Mouse (Mus musculus): ENCODE measurements around the gene Mmp14.
A peak's percentile ranks its signal among the peaks of the same experiment; 100 is the strongest.

The Mmp14 gene

DNA sequence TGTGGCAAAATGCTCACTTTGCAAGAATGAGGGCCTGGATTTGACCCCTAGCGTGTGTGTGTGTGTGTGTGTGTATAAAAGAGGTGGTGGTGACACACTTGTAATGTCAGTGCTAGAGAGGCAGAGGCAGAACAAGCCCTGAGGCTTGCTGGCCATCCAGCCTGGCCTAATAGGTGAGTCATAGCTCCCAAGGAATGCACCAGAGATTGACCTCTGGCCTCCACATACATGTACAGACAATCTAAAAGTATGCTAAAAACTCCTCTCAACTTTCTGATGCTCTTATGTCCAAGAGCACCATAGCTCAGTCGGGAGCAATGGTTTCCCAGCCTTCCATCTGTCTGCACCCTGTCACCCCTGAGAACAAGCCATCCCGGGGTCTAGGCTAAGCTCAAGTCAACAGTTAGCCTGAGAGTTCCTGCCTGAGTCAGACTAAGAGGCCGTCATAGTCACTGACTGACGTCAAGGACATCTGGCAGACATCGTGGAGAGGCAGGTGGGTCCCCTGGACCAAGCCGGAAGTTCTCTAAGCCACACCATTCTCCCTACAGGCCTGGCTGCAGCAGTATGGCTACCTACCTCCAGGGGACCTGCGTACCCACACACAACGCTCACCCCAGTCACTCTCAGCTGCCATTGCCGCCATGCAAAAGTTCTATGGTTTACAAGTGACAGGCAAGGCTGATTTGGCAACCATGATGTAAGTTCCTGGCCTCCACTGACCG is 3.9 kb downstream of the Mmp14 start:
- no peak for DNase-seq

DNA sequence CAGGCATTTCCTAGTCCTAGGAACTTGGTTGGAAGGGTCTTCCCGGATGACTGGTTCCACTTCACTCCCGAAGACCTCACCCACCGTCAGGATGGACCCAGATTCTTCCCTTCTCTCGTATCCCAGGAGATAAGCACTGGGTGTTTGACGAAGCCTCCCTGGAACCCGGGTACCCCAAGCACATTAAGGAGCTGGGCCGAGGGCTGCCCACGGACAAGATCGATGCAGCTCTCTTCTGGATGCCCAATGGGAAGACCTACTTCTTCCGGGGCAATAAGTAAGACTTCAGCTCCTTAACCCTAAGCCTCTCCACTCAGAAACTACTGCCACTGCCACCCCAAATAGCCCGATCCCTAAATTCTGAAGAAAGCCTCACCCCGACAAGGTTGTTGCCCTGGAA is 7.7 kb downstream of the Mmp14 start:
- DNase-seq: no peak

DNA sequence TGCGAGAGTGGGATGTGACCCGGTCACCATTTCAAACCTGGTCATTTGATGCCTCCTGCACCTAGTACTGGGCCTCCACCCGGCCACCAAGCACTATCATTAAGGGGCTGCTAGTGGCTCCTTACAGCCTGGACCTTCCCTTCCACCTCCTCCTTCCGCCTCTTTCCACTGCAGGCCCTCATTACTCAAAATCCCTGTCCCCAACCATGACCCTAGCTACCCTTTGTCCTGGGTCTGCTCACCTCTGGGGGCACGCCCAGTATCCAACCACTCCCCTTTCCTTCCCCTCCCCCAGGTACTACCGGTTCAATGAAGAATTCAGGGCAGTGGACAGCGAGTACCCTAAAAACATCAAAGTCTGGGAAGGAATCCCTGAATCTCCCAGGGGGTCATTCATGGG is 8.2 kb downstream of the Mmp14 start:
- no peak for DNase-seq

DNA sequence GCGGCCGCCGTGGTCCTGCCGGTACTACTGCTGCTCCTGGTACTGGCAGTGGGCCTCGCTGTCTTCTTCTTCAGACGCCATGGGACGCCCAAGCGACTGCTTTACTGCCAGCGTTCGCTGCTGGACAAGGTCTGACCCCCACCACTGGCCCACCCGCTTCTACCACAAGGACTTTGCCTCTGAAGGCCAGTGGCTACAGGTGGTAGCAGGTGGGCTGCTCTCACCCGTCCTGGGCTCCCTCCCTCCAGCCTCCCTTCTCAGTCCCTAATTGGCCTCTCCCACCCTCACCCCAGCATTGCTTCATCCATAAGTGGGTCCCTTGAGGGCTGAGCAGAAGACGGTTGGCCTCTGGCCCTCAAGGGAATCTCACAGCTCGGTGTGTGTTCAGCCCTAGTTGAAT is 9.1 kb downstream of the Mmp14 start:
- DNase-seq: no peak

DNA sequence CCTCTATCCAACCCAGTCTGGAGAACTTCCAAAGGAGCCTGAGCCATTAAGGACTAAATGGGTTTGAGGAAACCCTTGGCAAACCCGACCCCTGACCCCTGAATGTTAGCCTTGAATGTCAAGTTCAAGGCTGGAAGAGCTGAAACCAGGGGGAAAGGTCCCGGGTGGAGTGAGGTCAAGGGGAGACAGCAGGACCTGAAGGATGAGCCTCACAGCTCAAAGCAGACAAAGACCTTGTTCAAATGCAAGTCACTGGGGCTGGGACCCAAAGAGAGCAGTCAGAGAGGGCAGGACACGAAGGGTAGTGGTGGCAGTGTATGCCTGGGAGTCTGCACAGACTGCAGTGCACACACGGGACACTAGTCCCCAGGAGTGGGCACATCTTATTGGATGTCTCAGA is 10.0 kb downstream of the Mmp14 start:
- no peak for DNase-seq

DNA sequence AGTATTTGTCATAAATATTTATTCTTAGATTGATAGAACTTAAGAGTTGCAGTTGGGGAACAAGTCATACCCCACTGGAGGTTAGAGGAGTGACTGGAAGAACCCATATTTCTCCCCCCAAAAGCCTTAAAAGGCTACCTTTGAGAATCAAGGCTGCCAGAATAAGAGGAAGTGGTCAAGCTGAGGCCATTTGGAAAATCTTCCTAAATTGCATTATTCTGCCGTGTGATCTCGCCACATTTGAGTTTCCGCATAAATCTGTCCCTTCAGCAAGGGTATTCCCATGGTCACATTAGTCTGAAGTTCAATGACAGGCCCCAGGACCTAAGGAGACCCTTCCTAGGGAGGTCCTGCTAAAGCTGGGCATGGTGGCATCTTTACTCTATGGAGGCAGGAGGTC is 11.1 kb downstream of the Mmp14 start:
- DNase-seq: no peak

DNA sequence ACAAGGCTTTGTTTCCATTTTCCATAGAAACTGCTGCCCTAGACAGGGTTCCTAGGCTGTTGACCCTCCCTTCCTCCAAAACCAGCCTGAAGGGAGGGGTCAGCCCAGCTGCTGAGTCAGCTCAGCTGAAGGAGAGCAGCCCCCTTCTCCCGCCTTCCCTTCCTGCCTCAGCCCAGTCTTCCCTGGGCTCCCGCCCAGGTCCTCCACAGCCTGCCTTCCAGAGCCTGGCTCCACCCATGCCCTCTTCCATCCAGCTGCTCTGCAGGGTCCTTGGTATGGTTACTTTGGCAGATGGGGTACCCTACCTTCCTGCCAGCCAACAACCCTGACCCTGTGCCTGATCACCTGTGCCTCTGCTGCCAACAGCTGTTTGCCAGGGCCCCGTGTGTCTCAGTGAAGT is 11.8 kb downstream of the Mmp14 start:
- DNase-seq: peak; percentile 48

DNA sequence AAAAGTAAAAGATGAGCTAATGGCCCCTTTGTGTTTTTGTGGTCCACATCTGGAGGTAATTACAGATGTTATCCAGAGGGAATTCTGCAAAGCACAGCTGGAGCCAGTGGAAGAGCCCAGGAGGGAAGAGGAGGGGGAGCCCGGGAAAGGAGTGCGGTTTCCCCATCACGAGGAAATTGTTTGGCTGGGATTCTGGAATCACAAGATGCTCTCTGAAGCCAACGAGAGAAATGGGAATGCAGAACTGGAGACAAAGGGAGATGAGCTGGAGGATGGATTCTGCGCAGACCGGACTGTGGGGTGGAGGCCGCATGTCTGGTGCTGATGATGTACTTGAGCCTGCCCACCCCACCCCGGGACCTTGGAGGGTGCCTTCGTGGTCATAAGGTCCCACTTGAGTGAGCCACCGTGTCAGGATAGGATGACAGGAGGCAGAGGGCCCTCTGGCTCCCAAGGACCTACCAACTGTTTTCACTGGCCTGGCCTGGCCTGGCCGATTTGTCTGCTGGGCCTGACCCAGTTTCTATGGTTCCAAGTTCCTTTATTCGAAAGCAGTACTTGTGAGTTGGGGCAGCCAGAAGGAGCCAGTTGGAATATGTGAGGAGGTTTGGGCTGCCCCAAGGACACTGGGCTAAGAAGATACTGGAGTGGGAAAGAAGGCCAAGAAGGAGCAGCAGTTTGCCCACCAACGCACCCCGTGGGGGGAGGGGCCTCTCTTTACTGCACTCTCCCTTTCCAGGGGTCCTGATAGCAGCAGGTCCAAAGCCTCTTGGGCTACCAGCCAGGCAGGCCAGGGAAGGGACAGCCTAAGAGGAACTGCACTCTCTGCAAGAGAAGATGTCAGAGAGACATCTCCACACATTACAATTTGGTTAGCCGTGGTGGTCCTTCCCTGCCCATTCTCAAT is 12.6 kb downstream of the Mmp14 start:
- DNase-seq: no peak

DNA sequence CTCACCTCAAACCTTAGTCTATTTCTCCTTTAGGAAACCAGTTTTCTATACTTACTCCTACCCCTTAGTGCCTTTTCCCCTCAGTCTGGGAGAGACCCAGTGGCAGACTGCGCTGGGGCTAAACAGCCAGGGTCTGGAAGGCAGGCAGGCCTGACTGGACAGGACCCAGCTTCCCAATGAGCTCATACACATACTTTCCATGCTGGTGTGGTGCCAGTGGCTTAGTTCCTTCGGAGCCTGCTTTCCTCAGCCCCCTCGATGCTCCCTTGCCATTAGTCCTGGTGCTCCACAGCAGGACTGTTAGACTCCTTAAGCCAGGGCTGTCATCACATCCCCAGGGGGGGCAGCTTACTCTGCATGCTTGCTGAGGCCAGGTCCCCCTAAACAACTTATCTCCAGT is 14.1 kb downstream of the Mmp14 start:
- DNase-seq: no peak

DNA sequence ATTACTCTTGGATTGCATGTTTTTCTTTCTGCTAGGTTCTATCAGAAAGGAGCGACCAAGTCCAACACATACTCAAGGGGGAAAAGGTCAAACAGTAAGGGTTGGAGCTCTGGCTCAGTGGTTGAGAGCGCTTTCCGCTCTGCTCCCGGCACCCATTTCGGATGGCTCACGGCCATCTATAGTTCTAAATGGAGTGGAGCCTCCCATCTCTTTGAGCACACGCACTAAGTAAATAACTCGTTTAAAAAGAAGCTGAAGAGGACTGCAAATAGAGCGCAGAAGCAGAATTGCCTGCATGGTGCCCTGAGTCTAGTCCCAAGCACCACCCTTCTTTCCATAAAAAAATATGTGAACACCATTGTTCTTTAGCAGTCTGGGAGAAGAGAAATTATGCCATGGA is 22.2 kb downstream of the Mmp14 start:
- no peak for DNase-seq

DNA sequence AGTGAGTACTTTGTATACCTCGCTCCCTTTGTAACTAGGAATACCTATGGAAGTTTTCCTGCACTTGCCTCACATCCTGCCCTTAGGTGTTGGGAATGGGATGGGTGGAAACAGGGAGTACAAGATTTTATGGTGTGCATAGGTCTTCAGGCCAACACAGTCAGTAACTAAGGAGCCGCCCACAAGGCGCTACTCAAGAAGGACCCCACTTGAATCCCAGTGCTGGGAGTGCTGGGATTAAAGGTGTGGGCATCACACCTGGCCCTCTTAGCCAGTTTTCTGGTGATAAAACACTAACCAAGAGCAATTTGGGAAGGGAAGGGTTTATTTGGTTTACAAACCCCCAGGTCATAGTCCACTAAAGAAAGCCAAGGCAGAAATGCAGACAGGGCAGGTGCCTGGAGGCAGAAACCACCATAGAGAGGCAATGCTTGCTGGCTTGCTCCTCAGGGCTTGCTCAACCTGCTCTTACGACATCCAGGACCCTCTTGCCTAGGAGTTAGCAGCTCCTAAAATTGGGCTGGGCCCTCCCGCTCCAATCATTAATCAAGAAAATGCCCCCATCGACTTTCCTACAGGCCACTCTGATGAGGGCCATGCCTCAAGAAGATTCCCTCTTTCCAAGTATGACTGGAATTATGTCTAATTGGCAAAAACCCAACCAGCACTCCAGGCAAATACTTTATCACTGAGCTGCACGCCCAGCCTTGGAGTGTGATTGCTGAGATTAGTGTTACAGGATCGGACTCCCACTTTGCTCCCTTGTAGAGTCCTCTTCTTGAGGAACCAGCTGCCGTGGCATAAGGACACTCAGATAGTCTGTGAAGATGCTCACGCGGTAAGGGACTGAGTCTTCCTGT is 23.5 kb downstream of the Mmp14 start:
- DNase-seq: no peak

DNA sequence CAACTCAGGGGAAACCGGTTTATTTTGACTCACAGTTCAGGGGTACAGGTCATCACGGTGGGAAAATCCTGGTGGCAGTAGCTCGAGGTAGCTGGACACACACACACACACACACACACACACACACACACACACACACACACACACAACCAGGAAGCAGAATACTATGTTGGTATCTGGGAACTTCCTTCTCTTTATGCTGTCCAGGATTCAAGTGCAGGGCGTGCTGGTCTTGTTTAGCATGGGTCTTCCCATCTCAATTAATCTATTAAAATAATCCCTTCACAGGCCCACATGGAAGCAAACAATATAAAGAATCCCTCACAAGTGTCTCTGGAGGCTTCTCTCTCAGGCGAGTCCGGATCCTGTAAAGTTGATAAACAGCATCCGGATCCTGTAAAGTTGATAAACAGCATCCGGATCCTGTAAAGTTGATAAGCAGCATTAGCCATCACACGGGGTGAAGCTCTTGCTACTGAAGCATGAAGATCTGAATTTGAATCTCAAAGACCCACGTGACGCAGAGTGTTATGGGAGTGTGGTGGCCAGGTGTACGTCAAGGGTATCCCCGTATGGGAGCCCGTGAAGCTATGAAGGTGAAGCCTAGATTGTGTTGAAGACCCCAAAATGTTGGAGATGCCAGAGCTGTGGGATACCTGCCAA is 26.6 kb downstream of the Mmp14 start:
- DNase-seq: no peak

DNA sequence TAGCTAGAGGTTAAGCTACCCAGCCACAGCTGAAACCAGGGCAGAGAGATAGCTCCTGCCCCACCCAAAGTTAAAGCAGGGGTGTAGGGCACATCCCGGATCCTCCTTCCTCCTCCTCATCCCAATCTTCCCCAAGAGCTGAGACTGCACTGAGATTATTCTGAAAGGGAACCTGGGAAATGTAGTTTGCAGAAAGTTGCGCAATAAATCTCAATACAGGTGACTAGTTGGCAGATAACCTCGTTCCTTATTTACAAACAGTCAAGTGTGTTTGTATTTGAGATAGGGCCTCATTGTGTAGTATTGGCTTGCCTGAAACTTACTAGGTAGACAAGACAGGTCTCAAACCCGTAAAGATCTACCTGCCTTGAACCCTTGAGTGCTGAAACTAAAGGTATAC is 30.7 kb downstream of the Mmp14 start:
- DNase-seq: no peak

DNA sequence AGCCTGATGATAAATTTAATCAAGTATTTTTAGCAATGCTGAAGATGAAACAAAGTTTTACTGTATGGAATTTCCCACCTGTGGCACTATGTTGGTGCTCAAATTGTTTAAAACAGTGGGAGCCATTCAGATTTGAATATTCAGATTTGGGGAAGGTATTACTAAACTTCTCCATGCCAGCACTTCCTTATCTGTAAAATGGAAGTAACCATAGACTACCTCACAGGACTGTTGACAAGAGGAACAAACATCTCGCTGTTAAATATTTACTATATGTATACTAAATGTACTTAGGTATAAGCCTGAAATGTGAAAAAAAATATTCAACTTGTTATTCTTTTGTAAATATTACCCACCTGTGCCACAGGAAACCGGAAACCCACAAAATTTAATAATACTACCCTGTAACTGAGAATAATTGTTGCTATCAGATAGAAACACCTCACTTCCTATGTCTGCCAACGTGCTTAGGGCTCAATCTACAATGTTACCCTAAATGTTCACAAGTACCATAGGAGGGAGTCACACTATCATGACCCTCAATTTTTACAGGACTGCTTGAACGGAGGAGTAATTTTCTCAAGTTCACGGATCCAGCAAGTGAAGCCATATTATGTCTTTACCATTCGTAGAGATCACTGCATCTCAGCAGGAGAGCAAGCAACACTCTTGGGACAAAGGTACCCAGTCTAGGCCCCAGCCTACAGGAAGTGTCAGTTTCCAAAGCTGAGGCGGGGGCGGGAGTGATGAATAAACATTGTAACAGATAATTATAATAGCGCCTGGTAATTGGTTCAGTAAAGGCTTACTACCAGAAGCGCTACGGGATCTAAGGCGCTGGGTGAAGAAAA is 31.9 kb downstream of the Mmp14 start:
- no peak for DNase-seq

DNA sequence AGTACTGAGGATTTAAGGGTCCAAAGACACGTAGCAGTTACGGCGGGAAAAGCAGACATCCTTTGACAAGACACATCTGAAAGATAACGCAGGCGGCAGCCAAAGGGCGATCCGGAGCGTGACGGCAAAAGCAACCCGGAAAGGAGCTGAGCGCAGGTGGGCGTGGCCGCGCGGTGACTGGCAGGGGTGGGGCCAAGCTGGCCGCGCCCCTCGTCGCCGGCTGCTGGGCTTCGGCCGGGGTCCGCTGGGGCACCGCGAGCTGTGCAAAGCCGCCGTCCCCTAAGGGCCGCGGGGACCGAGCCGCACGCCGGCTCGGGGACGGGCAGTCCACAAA is 32.5 kb downstream of the Mmp14 start, which contains the start of gene Lrp10:
Gene Lrp10 (plus strand): TSS at position 179 of the 334 bp plus-strand sequence.
- DNase-seq: peak; percentile 96

DNA sequence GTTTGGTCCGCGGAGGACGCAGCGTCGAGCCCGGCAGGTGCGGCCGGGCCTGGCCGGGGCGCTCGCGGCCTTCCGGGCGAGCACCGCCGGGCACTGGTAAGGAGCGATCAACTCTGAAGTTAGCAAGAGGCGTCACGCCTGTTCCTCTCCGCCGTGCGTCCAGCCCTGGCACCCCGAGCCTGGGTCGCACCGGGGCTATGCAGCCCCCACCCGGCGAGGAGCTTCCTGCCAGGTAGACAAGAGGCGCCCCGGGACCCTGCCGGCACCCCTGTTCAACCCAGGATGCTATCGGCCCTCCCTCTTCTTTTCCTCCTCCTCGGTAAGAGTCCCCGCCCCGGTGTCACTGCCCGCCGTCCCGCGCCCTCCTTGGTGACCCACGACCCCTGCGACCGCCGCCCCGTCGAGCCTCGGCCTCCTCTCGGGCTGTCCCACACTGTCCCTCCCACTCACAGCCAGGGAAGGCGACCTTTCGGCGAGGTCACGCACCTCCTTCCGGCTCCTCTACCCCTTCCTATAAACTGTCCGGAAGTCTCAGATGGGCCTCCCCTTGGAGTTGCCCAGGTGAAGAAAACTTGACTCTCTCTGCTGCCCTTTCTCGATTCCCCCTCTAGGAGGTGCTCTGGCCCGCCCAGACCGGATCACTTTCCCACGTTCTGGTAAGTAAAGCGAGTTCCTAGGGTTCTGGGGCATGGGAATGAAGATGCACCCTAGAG is 33.0 kb downstream of the Mmp14 start:
- peak; percentile 83 for DNase-seq

DNA sequence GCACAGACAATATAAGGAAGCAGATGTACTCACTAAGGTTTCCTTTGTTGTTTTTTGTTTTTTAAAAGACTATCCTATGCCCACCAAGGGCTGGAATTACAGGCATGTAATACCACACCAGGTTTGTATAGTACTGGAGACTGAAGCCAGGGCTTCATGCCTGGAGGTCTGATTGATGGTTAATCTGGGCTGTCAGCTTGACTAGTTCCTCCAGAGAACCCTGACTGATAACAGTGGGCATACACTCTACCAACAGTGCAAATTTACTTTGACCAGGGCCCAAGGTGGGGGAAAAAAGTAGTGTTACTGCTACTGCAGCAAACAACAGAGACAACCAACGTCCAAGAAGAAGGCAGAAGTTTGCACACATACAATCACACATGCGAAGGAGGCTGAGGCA is 40.1 kb downstream of the Mmp14 start:
- no peak for DNase-seq

DNA sequence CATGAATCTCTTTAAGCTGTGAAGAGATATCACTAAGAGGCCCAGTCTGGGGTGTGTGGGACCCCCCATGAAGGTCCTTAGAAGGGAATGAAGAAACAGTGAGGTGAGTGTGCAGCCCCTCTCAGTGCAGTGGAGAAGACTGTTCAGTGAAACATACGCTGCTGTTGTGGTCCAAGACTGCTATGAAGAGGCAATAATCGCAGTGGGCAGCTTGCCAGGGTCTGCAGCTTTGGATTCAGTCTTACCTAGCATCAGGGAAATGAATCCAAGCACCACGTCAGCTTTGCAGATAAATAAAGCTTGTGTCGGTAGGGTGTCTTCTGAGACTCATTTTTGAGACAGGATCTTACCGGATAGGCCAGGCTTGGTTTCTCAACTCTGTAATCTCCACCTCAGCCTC is 41.3 kb downstream of the Mmp14 start:
- DNase-seq: no peak

DNA sequence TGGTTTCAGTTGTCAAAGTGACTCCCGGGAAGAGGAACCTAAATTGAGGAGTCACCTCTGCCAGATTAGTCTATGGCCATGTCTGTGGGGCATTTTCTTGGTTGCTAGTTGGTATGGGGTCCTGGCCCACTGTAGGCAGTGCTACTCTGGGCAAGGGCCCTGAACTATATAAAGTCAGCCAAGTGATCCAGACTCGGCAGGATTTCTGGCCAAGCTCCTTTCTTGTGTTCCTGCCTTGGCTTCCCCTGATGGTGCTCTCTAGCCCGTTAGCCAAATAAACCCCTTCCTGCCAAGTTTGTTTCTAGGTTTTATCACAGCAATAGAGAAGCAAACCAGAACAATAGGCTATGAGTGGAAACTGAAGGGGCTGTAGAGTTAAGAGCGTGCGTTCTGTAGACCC is 43.3 kb downstream of the Mmp14 start:
- DNase-seq: no peak

DNA sequence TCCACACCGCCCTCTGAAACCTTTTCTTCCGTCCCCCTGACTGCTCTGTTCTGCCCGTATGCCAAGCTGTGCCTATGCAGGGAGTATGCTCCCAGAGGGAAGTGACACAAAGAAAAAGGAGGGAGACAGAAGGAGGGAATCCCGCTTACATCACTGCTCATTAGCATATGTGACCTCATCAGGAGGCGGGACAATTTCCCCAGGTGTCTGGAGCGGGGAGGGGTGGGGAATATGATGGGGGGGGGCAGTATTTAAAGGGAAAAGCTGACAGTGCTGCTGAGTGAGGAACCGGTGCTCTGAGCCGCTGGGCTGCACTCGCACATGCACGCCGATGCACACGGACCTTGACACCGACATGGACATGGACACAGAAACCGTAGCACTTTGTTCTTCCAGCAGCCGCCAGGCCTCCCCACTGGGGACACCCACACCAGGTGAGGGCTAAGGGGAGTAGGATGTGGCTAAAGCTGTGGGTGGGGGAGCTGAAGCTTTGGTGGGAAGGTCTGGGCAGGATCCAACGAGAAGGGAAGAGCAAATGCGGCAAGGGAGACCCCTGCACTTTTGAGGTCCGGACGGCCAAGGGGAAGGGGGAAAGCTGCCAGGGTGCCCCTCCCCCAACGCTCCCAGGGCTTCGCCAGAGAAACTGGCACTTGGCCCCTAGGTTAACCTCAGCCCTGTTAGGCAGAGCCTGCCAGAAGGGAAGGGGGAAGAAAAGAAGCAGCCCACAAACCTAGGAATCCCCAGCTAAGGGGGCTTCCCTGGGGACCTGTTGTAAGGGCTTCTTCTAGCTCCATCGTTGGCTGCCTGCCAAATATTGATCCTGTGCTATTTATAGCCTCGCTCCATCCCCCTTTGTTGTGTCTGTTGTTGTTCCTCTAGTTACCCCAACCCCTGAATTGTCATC is 44.8 kb downstream of the Mmp14 start, which contains the start of gene Rem2:
Gene Rem2 (plus strand): TSS at position 160 of the 904 bp plus-strand sequence.
- no peak for DNase-seq
